Mouse (Mus musculus) thymus, postnatal 0 days (tissue): Measurements from ENCODE around the gene Zfhx3. TPM values are rescaled to one million over a fixed set of nuclear protein-coding genes. Genes with fewer than 3 reads are reported as not detected.

Experiments used
- DNase-seq: peaks from one replicate; pipeline ENCODE4 v3.0.0-alpha.2; 2015; ENCODE audit warnings: low spot score
- polyA plus RNA-seq: library from polyadenylated mRNA; unstranded; fragments of >200 nt; fragmentation: Nextera tagmentation; extraction: Ambion mirVana; gene quantifications from 2 replicates; pipeline ENCODE4 v1.2.1, GENCODE M21; 2015

The Zfhx3 gene
- polyA plus RNA-seq, 1 experiment from 2014 or later = 1.9 TPM

GRCm38 (mm10) chr8:108911511-108911910 is 969.1 kb downstream of the Zfhx3 start:
- peak; percentile 90 for DNase-seq

GRCm38 (mm10) chr8:108912998-108913397 is 970.6 kb downstream of the Zfhx3 start:
- no peak for DNase-seq

- peak; percentile 40 for DNase-seq
Measured at GRCm38 (mm10) chr8:108915425-108915824, 973.0 kb downstream of the Zfhx3 start.

GRCm38 (mm10) chr8:108915876-108916275 is 973.4 kb downstream of the Zfhx3 start:
- no peak for DNase-seq

- no peak for DNase-seq
Measured at GRCm38 (mm10) chr8:108920151-108920550, 977.7 kb downstream of the Zfhx3 start.

- peak; percentile 62 for DNase-seq
Measured at GRCm38 (mm10) chr8:108923161-108923560, 980.7 kb downstream of the Zfhx3 start.

- DNase-seq = no peak
Measured at GRCm38 (mm10) chr8:108924526-108924925, 982.1 kb downstream of the Zfhx3 start.

GRCm38 (mm10) chr8:108926106-108926505 is 983.7 kb downstream of the Zfhx3 start:
- no peak for DNase-seq

- no peak for DNase-seq
Measured at GRCm38 (mm10) chr8:108930635-108931034, 988.2 kb downstream of the Zfhx3 start.

- peak; percentile 30 for DNase-seq
Measured at GRCm38 (mm10) chr8:108931837-108932236, 989.4 kb downstream of the Zfhx3 start.

GRCm38 (mm10) chr8:108932729-108933128 is 990.3 kb downstream of the Zfhx3 start:
- DNase-seq = no peak

GRCm38 (mm10) chr8:108935834-108936694 is 993.6 kb downstream of the Zfhx3 start:
- DNase-seq = no peak

GRCm38 (mm10) chr8:108936695-108937448 is 994.4 kb downstream of the Zfhx3 start:
- no peak for DNase-seq

GRCm38 (mm10) chr8:108937904-108938455 is 995.5 kb downstream of the Zfhx3 start:
- no peak for DNase-seq

GRCm38 (mm10) chr8:108942686-108943085 is 1000.2 kb downstream of the Zfhx3 start:
- no peak for DNase-seq

GRCm38 (mm10) chr8:108943132-108943531 is 1000.7 kb downstream of the Zfhx3 start:
- no peak for DNase-seq

- DNase-seq = no peak
Measured at GRCm38 (mm10) chr8:108944312-108944711, 1001.9 kb downstream of the Zfhx3 start.

GRCm38 (mm10) chr8:108950311-108950710 is 1007.9 kb downstream of the Zfhx3 start:
- no peak for DNase-seq

GRCm38 (mm10) chr8:108951560-108951959 is 1009.1 kb downstream of the Zfhx3 start:
- no peak for DNase-seq

GRCm38 (mm10) chr8:108956416-108956815 is 1014.0 kb downstream of the Zfhx3 start:
- DNase-seq = peak; percentile 29

- no peak for DNase-seq
Measured at GRCm38 (mm10) chr8:108962516-108962915, 1020.1 kb downstream of the Zfhx3 start.

- no peak for DNase-seq
Measured at GRCm38 (mm10) chr8:108963181-108963580, 1020.7 kb downstream of the Zfhx3 start.
